Mouse (Mus musculus) embryo, embryonic 10 days (tissue): ENCODE data around the gene Ccdc134.

Source experiments
- DNase-seq: peaks from one replicate; pipeline ENCODE4 v3.0.0-alpha.2; 2015; ENCODE audit warnings: low spot score

Ccdc134 gene

DNA sequence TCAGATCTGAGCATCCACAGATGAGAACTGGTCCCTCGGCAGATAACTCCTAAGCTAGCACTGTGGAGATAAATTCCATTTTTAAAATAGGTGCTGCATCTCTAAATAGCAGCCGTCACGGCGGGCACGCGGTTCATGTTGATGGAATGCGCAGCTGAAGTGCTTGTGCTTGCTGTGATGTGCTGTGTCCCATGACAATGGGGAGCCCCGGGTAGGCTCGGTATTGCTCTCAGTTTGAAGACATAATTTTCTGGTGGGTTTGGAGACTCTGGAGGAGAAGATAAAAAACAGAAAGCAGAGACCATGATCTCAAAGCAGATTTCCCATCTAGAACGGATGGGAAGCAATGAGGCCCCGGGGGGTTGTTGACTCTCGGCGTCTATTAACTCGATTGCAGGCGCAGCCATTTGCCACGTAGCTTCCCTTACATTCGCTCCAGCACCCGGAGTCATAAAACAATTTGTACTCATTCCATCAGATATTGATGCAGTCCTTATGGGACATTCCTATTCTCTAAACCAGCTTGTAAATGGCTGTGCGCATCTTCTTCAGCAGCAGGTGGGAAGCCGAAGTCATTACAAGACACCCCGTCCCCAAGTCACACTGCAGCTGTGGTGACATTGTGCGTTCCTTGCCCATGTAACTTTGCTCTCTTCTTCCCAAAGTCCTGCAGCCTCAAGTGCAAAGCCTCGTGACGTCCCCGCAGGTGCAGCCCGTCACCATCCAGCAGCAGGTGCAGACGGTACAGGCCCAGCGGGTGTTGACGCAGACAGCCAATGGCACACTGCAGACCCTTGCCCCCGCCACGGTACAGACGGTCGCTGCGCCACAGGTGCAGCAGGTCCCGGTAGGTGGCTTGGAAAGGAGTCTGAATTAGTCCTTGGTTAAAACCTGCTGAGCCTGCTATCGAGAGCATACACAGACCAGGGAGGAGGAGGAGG, 43.0 kb downstream of the Ccdc134 start:
- no peak for DNase-seq

DNA sequence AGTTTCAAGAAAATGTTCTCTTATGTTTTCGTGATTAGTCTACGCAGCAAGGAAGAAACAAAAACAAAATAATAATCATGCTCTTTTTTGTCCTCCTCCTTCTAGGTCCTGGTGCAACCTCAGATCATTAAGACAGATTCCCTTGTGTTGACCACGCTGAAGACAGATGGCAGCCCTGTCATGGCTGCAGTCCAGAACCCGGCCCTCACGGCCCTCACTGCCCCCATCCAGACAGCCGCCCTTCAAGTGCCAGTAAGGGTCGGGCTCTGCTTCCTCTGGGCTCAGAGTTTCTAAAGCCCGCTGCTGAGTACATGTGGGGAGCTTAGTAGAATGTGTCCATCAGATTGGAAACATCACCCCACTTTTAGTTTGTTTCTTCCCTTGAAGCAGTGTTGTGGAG, 44.9 kb downstream of the Ccdc134 start:
- DNase-seq = no peak

DNA sequence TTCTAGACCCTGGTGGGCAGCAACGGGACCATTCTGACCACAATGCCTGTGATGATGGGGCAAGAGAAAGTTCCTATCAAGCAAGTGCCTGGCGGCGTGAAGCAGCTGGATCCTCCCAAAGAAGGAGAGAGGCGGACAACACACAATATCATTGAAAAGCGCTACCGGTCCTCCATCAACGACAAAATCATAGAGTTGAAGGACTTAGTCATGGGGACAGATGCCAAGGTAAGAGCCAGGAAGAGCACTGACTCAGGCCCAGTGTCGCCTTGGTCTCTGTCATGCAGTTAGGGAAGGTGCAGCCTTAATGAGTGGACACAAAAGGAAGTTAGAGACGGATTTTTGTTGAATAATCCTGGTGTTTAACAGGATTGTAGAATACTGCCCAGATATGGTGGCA, 47.4 kb downstream of the Ccdc134 start:
- no peak for DNase-seq

GRCm38 (mm10) chr15:82177743-82178290, 50.1 kb downstream of the Ccdc134 start:
- no peak for DNase-seq

GRCm38 (mm10) chr15:82181131-82181530, 53.4 kb downstream of the Ccdc134 start:
- no peak for DNase-seq

DNA sequence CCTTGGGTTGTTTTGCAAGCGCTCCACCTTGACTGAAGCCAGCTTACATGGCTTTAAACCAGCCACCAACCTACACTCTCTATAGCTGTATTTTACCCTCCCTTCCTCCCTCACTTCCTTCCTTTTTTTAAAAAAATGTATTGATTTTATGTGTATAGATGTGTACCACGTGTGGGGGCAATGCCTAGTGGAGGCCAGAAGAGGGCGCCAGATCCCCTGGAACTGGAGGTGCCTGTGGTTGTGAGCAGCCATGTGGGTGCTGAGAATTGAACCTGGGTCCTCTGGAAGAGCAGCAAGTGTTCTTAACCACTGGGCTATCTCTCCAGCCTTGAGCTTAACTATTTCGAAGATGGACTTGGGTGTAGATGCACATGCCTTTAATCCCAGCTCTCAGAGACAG, 54.6 kb downstream of the Ccdc134 start:
- no peak for DNase-seq

DNA sequence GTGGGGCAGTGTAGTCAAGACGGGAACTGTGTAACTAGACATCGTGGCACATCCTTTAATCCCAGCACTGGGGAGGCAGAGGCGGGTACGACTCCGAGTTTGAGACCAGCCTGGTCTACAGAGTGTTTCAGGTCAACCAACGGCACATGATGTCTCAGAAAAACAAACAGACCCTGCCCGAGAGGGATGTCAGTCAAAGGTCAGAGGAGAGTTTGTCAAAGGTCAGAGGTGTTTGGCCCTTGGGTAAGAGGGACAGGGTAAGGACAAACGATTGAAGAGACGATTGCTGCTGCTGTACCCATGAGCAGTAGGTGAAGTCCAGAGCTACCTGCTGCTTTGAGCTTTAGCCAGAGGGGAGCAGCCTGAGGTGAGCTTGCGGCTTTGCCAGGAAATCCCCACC, 55.9 kb downstream of the Ccdc134 start:
- no peak for DNase-seq

- peak; percentile 39 for DNase-seq
Observed at GRCm38 (mm10) chr15:82184183-82184582, 56.5 kb downstream of the Ccdc134 start.

DNA sequence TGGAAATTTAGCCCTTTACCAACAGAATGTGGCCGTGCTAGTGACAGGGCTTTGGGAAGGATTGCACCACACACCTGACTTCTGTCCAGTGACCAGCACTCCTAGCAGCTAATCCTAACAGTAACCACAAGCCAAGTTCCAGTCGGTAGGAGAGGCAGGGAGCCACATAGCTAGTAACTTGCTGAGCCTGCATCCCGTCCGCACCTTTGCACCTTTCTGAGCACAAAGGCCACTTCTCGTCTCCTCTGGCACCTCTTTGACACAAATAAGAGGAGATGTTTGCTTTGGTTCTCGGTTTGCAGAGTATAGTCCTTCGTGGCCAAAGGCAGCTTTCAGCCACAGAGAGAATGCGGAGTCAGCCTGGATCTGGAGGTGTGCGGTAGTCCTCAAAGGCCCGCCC, 56.9 kb downstream of the Ccdc134 start:
- no peak for DNase-seq

DNA sequence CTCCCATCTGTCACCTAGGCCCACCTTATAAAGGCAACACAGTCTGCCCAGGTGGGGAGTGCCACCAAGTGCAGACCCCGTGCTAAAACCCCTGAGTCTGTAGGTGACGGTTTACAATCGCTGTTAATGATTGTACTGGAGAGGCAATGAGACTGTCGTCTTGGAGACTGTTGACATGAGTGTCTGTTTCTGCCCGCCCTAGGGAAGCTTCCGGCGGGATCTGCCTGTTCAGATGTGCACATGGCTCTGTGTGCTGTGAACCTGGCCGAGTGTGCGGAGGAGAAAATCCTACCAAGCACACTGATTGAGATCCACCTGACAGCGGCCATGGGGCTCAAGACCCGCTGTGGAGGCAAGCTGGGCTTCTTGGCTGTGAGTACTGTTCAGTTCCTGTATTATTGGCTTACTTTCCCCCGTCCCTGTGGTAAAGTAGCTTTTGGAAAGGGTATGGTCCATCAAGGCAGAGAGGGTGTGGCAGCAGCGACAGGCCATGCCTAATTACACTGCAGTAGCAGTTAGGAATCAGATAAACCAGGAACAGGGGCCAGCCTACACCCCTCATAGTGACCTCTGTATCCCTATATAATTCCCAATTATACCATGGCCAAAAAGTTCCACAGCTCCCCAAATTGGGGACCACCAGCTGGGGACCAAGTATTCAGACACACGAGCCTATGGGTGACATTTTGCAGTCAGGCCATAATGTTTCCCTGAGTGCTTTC, 57.5 kb downstream of the Ccdc134 start:
- no peak for DNase-seq

GRCm38 (mm10) chr15:82186131-82186530, 58.4 kb downstream of the Ccdc134 start:
- no peak for DNase-seq

DNA sequence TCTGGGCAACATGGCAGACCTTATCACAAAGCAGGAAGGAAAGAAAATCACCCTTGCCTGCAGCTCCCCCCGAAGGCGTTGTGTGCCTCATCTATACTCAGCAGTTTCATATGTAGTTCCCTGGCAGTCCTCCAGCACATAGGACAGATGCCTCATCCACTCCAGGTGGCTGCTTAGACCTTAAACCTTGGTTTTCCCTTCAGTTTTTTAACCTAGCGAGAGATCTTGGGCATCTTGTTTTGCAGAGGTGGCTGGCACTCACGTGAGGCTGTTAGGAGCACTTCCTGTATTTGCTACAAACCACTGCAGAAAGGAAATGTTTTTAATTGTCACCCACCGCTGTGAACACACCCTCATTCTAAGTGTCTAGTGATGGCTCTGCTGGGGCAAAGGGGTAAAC, 59.2 kb downstream of the Ccdc134 start:
- no peak for DNase-seq

GRCm38 (mm10) chr15:82187401-82187800, 59.7 kb downstream of the Ccdc134 start:
- DNase-seq = no peak

GRCm38 (mm10) chr15:82187924-82188323, 60.2 kb downstream of the Ccdc134 start:
- no peak for DNase-seq

GRCm38 (mm10) chr15:82188481-82189240, 60.9 kb downstream of the Ccdc134 start:
- peak; percentile 35 for DNase-seq
